Mouse (Mus musculus) heart, embryonic 14.5 days (tissue): ENCODE measurements around the gene Dnah7a. TPM values are rescaled to one million over a fixed set of nuclear protein-coding genes. Genes with fewer than 3 reads are reported as not detected.
"Not testable (repeated sequence)": the region's sequence is repeated elsewhere in the genome, so short reads cannot be mapped to it uniquely, and the experiment has no call there.

Experiments used
- ATAC-seq: fragments of 200-750 bp; cut with Nextera tagmentation; 2 replicates; pipeline ENCODE4 v1.8.0; 2017; ENCODE audit warnings: low read depth, moderate TSS enrichment; ENCODE audit not compliant: insufficient number of reproducible peaks, insufficient read depth, low FRiP score
- H3K27ac ChIP-seq, 2 experiments: fragments of 200-500 bp in 1 of 2; fragments of 300-500 bp in 1 of 2; sonication (generic) in 1 of 2; replicated peaks in 1 of 2; 2 replicates each; pipeline ENCODE4 v1.5.1; 2012 to 2014; ENCODE audit warnings: low read depth in 2 of 2, low read length in 2 of 2, control low read depth in 1 of 2, mild to moderate bottlenecking in 1 of 2, mixed read lengths in 1 of 2; ENCODE audit not compliant: control insufficient read depth in 1 of 2, insufficient read depth in 1 of 2
- H3K27me3 ChIP-seq: fragments of 300-500 bp; sonication (generic); 2 replicates; pipeline ENCODE4 v1.6.1; 2014; ENCODE audit warnings: mild to moderate bottlenecking, low read length, control low read depth; ENCODE audit not compliant: control insufficient read depth, insufficient read depth
- H3K36me3 ChIP-seq: fragments of 300-500 bp; sonication (generic); 2 replicates; pipeline ENCODE4 v1.6.1; 2014; ENCODE audit warnings: mild to moderate bottlenecking, control low read depth, low read length, mixed read lengths; ENCODE audit not compliant: control insufficient read depth, insufficient read depth
- H3K4me1 ChIP-seq, 2 experiments: fragments of 200-500 bp in 1 of 2; fragments of 300-500 bp in 1 of 2; sonication (generic) in 1 of 2; 2 replicates each; pipeline ENCODE4 v1.6.1; 2012 to 2014; ENCODE audit warnings: low read length in 2 of 2, control low read depth in 1 of 2, mixed read lengths in 1 of 2; ENCODE audit not compliant: control insufficient read depth in 2 of 2, insufficient read depth in 2 of 2
- H3K4me2 ChIP-seq: fragments of 300-500 bp; sonication (generic); 2 replicates; pipeline ENCODE4 v1.6.1; 2014; ENCODE audit warnings: mild to moderate bottlenecking, low read length
- H3K4me3 ChIP-seq, 2 experiments: fragments of 200-500 bp in 1 of 2; fragments of 300-500 bp in 1 of 2; sonication (generic) in 1 of 2; 2 replicates each; pipeline ENCODE4 v1.5.1; 2012 to 2014; ENCODE audit warnings: low read length in 2 of 2, mild to moderate bottlenecking in 2 of 2, control low read depth in 1 of 2, low read depth in 1 of 2, moderate library complexity in 1 of 2; ENCODE audit not compliant: control insufficient read depth in 1 of 2, insufficient read depth in 1 of 2
- H3K9ac ChIP-seq: fragments of 300-500 bp; sonication (generic); 2 replicates; pipeline ENCODE4 v1.6.1; 2014; ENCODE audit warnings: mild to moderate bottlenecking, low read length
- H3K9me3 ChIP-seq: fragments of 300-500 bp; sonication (generic); 2 replicates; pipeline ENCODE4 v1.6.1; 2016; ENCODE audit warnings: low read length, control low read depth; ENCODE audit not compliant: control insufficient read depth
- WGBS: fragments of 180-500 bp; shearing (Covaris S2); extraction: QIAGEN DNeasy Blood & Tissue Kit; methylation state at CpG from one replicate; pipeline ENCODE4 v1.1.7; 2014; 5-methylcytosine and 5-hydroxymethylcytosine counted together
- polyA plus RNA-seq: library from polyadenylated mRNA; unstranded; fragments of >200 nt; fragmentation: Nextera tagmentation; extraction: Ambion mirVana; gene quantifications from 2 replicates; pipeline ENCODE4 v1.2.1, GENCODE M21; 2014

Dnah7a gene
- polyA plus RNA-seq, 1 experiment from 2014 or later, result 0.16 TPM

GRCm38 (mm10) chr1:53538356-53538755 is 168.2 kb downstream of the Dnah7a start:
- not testable (repeated sequence) for H3K27me3 ChIP-seq, H3K36me3 ChIP-seq, ATAC-seq, H3K4me3 ChIP-seq, H3K9me3 ChIP-seq, H3K4me2 ChIP-seq, H3K27ac ChIP-seq, H3K4me1 ChIP-seq, H3K9ac ChIP-seq
- 58% methylated on average over 2 of the region's 2 CpGs for WGBS

- H3K9me3 ChIP-seq, H3K4me1 ChIP-seq, H3K27ac ChIP-seq, H3K4me3 ChIP-seq, H3K36me3 ChIP-seq, H3K4me2 ChIP-seq, ATAC-seq, H3K27me3 ChIP-seq, H3K9ac ChIP-seq: not testable (repeated sequence)
- 71% methylated on average over 1 of the region's 1 CpGs for WGBS
Observed at GRCm38 (mm10) chr1:53534826-53535225, 171.8 kb downstream of the Dnah7a start.

DNA sequence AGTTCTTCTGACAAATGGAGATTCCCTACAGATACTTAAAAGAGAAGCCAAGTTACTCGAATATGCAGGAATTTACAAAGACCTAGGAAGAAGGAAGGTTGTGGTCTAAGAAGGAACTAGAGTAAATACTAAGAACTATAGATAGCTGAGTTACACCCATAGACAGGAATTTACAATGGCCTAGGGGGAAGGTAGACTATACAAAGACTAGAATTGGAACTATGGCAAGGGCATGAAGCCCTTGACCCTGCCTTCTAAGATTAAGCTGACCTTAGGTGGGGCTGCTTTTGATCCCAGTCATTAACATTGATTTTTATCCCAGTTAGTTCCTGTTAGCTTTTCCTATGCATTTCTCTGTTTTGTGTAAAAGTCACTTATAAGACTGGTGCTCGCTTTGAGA is 180.6 kb downstream of the Dnah7a start:
- H3K9ac ChIP-seq, H3K4me1 ChIP-seq, H3K27me3 ChIP-seq, ATAC-seq, H3K4me3 ChIP-seq, H3K36me3 ChIP-seq, H3K4me2 ChIP-seq, H3K9me3 ChIP-seq, H3K27ac ChIP-seq: not testable (repeated sequence)
- WGBS, result 73% methylated on average over 2 of the region's 2 CpGs

DNA sequence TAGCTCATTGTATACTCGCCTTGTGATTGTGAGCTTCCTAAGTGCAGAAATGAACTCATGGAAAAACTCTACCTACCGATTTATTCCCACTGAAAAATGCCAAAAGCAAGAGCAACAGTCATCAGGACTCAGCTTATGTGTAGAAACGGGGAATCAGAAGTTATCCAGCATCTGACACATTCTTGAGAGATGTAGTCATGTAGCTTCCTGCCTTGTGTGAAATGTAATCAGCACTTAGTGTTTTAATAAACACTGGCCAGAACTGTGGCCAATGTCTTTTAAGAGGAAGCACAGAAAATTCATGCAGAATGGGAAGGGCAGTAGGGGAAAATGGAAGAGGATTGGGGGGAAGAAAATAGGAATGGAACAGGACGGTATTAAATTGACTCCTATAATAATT is 232.9 kb downstream of the Dnah7a start:
- H3K27ac ChIP-seq, result no peak overlapping the region
- no peaks in the 10 kb centered on the region for H3K9me3 ChIP-seq
- H3K4me3 ChIP-seq, result no peak overlapping the region
- H3K27me3 ChIP-seq, result no peaks in the 10 kb centered on the region
- no peak overlapping the region for H3K4me2 ChIP-seq
- no peak overlapping the region for H3K9ac ChIP-seq
- ATAC-seq, result peak; percentile 59; the same call in 1 of the 2 replicates
- H3K4me1 ChIP-seq, result peaks cover 2 to 10% of the 10 kb centered on the region in 2 experiments; a peak in 3 of 4 replicates
- 37% methylated on average over 4 of the region's 4 CpGs for WGBS
- no peaks in the 10 kb centered on the region for H3K36me3 ChIP-seq

- H3K36me3 ChIP-seq, H3K4me2 ChIP-seq, H3K9me3 ChIP-seq, H3K27ac ChIP-seq, H3K4me3 ChIP-seq, ATAC-seq, H3K9ac ChIP-seq, H3K27me3 ChIP-seq, H3K4me1 ChIP-seq: not testable (repeated sequence)
- 67% methylated on average over 1 of the region's 1 CpGs for WGBS
Observed at GRCm38 (mm10) chr1:53472084-53472483, 234.5 kb downstream of the Dnah7a start.

DNA sequence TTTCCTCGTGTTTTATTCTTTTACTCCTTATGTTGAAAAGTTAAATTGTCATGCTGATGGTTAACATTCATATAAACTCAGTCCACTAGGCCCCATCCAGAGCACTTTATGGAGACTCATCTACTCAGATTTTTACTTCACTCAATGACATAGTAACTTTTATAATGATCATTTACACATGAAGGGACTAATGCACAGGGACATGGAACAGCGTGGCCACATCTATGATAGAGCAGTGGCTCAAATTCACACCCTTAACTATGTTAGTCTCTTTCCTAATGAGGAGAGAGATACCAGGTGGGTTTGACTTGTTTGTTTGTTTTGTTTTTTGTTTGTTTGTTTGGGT is 239.3 kb downstream of the Dnah7a start:
- WGBS, result 76% methylated on average over 2 of the region's 2 CpGs
- H3K9me3 ChIP-seq, result no peaks in the 10 kb centered on the region
- ATAC-seq, result no peak
- no peaks in the 10 kb centered on the region for H3K4me1 ChIP-seq
- H3K27ac ChIP-seq, result no peak overlapping the region
- no peaks in the 10 kb centered on the region for H3K27me3 ChIP-seq
- H3K9ac ChIP-seq, result no peak overlapping the region
- H3K36me3 ChIP-seq, result no peaks in the 10 kb centered on the region
- H3K4me2 ChIP-seq, result no peak overlapping the region
- H3K4me3 ChIP-seq, result no peak overlapping the region

DNA sequence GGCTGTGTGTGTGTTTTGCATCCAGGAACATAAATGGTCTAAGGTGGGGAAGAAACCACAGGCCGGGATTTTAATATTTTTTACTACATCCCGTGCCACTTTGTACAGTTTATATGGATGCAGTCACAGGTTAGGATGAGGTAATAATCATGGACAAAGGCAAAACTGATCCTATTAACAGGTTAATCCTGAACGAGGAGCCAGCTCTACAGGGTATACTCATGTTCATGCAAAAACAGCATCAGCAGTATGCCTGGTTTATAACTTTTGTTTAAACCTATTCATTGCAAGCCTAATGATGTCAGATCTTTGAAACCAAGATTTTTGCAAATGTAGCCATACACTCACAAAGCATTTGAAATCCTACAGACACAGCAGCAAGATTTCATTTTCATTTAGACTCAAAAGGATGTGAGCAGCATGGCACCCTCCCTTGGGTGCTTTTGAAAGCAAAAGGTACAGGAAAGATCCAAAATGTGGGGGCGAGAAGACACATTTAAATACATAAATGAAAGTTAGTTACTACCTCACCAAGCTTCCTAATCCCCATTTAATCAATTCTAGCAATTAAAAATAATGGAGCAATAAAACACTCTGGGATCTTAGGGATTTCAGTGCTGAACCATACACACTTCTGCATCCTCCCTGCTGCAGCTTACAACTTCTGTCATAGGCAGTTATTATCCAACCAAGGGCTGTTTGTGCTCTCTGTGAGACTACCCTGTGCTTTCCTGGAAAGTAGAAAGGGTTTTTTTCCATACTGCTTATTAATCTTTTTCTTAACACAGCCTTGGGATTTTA is 239.9 kb downstream of the Dnah7a start:
- 81% methylated on average over 4 of the region's 4 CpGs for WGBS

GRCm38 (mm10) chr1:53439173-53439572 is 267.4 kb downstream of the Dnah7a start:
- H3K4me3 ChIP-seq, H3K27ac ChIP-seq, H3K27me3 ChIP-seq, H3K9me3 ChIP-seq, H3K4me1 ChIP-seq, H3K36me3 ChIP-seq, H3K9ac ChIP-seq, H3K4me2 ChIP-seq: not testable (repeated sequence)
- ATAC-seq, result peak; percentile 64; the same call in 1 of the 2 replicates
- 11% methylated on average over 3 of the region's 3 CpGs for WGBS

More for the DNA sequence above, 239.9 kb downstream of the Dnah7a start:
- H3K4me3 ChIP-seq, H3K27me3 ChIP-seq, H3K4me2 ChIP-seq, H3K36me3 ChIP-seq, H3K9me3 ChIP-seq, H3K27ac ChIP-seq, H3K9ac ChIP-seq, ATAC-seq, H3K4me1 ChIP-seq: not testable (repeated sequence)
